Mouse (Mus musculus): ENCODE results near the gene Sh3gl1. TPM values are rescaled to one million over a fixed set of nuclear protein-coding genes. Genes with fewer than 3 reads are reported as not detected.

Gene Sh3gl1
- polyA plus RNA-seq, 1 experiment from 2014 or later = 138 TPM

DNA sequence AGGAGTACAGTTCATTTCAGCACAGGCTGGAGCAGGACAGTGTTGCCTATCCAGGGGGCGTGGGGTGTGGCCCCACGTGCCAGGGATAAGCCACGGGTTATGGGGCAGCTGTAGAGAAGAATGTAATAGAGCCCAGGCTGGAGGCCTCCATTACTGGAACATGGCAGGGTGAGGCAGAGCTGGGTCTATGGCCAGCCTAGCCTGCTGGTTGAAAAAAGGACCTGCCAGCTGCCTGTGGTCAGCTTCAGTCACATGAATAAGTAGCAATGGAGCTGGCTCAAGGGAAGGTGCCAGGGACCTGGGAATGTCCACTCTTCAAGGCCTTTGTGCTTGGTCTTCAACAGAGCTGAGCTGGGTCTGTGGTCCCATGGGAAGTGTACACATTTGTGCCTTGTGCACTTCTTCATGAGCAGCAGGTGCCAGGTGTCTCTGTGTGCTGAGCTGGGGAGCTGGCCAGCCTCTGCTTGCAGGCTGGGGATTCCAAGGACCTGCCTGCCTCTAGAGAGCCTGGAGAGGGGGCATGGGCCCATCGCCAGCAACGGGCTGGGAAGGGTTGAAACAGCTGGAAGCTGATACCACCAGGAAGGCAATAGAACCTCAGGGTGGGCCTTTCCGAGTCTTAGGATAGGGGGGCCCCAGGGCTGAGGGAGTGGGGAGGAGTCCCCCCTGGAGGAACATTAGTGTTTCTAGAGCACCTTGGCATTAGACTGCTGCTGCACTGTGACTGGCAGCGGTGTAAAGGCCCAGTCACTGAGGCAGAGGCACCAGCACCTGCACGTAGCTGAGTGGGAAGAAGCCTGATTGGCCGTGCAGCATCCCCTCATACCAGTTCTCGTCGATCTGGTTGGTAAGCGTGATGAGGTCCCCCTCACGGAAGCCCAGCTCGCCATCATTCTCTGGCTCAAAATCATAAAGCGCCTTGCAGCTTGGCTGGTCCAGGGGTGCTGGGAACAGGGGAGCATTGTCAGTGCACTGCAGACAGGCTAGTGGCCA, 19.3 kb downstream of the Sh3gl1 start:
- Histone ChIP-seq H3K27me3 (no peaks in the 10 kb centered on the region), H3K9me3 (no peaks in the 10 kb centered on the region), H3K36me3 (peaks cover 76% of the 10 kb centered on the region), H3K9ac (replicated peaks) (no peak overlapping the region), H3K4me1 (peaks cover 1% of the 10 kb centered on the region), H3K4me2 (replicated peaks) (no peak overlapping the region), H3K4me3 (no peak overlapping the region), H3K27ac (replicated peaks) (0 out of 2 replicates have a peak overlapping the region, but pooled peaks have one; percentile 46)
- ATAC-seq (ENCODE audit: low FRiP score, low read depth) = no peak
- WGBS = 88% methylated on average over 15 of the region's 15 CpGs

DNA sequence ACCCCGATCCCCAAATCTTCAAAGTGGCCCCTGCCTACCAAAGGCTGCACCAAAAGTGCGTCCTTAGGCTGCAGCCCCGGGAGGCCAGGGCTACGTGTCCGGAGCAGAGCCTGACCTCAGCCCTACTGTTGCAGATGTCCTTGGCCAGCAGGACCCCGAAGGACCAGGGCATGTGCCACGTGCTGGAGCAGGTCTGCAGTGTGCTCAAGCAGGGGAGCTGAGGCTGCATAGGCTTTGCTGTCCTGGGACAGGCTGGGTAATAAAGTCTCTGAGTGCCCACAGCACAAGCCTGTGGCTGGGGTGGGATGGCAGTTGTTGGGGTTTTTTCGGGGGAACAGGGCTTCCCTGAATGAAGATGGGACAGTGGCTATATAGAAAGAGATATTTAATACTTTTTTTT, 20.1 kb downstream of the Sh3gl1 start:
- no peak overlapping the region for H3K9ac ChIP-seq (replicated peaks)
- H3K9me3 ChIP-seq = no peaks in the 10 kb centered on the region
- H3K4me2 ChIP-seq (replicated peaks) = no peak overlapping the region
- WGBS = 87% methylated on average over 8 of the region's 8 CpGs
- no peak overlapping the region for H3K4me3 ChIP-seq
- no peak for ATAC-seq (ENCODE audit: low FRiP score, low read depth)
- no peaks in the 10 kb centered on the region for H3K27me3 ChIP-seq
- peaks cover 8% of the 10 kb centered on the region for H3K4me1 ChIP-seq
- no peak overlapping the region for H3K27ac ChIP-seq (replicated peaks)
- H3K36me3 ChIP-seq = peaks cover 83% of the 10 kb centered on the region

DNA sequence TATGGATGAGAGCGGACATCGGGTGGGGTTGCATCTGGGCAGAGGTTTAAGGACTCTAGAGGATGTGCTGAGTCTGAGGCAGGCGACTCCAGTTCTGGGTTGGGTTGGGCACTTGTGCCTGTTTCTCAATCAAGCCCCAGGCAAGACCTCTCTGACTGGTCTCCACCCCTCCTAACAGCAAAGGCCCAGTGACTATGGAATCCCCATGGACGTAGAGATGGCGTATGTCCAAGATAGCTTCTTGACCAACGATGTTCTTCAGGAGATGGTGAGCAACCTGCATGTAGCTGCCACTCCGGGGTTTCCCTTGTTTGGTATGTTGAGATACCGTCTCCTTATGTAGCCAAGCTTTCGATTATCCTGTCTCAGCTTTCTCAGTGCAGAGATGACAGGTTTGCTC, 21.1 kb downstream of the Sh3gl1 start:
- Histone ChIP-seq H3K9me3 (no peaks in the 10 kb centered on the region), H3K9ac (replicated peaks) (no peak overlapping the region), H3K27ac (replicated peaks) (no peak overlapping the region), H3K4me2 (replicated peaks) (no peak overlapping the region), H3K36me3 (peaks cover 93% of the 10 kb centered on the region), H3K4me3 (no peak overlapping the region), H3K27me3 (no peaks in the 10 kb centered on the region), H3K4me1 (peaks cover 19% of the 10 kb centered on the region)
- WGBS = 98% methylated on average over 9 of the region's 9 CpGs
- ATAC-seq (ENCODE audit: low FRiP score, low read depth) = no peak

DNA sequence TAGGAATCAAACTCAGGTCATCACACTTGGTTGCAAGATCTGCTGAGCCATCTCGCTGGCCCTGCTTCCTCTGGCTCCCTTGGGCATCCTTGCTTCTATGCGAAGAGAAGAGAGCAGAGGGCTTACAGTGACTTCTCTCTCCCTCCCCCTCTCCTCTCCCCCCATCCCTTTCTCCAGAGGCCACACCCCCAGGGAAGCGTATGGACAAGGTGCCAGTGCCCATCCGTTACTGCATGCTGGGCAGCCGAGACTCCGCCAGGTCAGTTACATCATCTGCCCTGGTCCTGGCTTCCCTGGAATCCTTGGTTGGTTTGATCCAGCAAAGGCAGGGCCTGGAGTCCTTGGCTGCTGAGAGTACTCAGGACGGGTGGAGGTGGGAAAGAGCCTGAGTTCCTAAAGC, 25.0 kb downstream of the Sh3gl1 start:
- no peak overlapping the region for H3K4me3 ChIP-seq
- H3K9me3 ChIP-seq = no peaks in the 10 kb centered on the region
- peak overlapping the region; percentile 43 for H3K9ac ChIP-seq (replicated peaks)
- 0 out of 2 replicates have a peak overlapping the region, but pooled peaks have one; percentile 96 for H3K4me2 ChIP-seq (replicated peaks)
- WGBS = 89% methylated on average over 7 of the region's 7 CpGs
- H3K4me1 ChIP-seq = peaks cover 33% of the 10 kb centered on the region
- peaks cover 56% of the 10 kb centered on the region for H3K36me3 ChIP-seq
- no peak overlapping the region for H3K27ac ChIP-seq (replicated peaks)
- no peaks in the 10 kb centered on the region for H3K27me3 ChIP-seq
- ATAC-seq (ENCODE audit: low FRiP score, low read depth) = no peak

DNA sequence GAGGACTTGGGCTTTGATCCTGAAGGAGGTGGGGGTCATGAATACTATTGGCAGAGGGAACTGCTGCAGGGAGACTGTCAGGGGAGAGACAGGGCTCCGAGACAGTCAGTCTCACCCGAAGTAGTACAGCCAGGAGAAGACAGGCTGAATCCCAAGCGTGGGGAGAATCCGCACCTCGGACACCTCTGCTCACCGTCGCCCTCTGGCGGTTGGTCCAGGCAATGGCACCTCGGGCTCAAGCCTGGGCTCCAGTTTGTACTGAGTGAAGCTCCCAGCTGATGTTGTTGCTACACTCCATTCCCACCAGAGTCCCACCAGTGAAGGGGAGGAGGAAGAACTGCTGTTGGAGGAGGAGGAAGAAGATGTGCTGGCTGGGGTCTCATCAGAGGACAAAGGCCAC, 25.8 kb downstream of the Sh3gl1 start:
- Histone ChIP-seq H3K36me3 (peaks cover 48% of the 10 kb centered on the region), H3K4me2 (replicated peaks) (peak overlapping the region; percentile 96), H3K4me1 (peaks cover 33% of the 10 kb centered on the region), H3K4me3 (peak overlapping the region; percentile 59), H3K9ac (replicated peaks) (peak overlapping the region; percentile 75), H3K27me3 (no peaks in the 10 kb centered on the region), H3K9me3 (no peaks in the 10 kb centered on the region), H3K27ac (replicated peaks) (peak overlapping the region; percentile 97; the same call in 1 of the 2 replicates)
- ATAC-seq (ENCODE audit: low FRiP score, low read depth) = no peak
- WGBS = 9% methylated on average over 9 of the region's 9 CpGs

DNA sequence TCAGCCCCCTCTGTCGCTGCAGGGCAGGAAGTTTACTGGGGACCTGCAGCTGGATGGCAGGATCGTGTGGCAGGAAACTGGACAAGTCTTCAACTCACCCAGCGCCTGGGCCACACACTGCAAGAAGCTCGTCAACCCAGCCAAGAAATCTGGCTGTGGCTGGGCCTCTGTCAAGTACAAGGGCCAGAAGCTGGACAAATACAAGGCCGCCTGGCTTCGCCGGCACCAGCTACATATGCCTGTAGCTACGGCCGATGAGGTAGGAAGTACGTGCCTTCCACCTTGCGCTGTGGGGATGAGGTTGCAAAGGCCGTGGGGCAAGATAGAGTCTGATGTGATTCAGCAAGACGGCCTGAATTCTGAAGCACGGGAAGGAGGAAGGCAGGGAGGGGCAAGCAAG, 26.2 kb downstream of the Sh3gl1 start:
- no peaks in the 10 kb centered on the region for H3K9me3 ChIP-seq
- H3K36me3 ChIP-seq = peaks cover 44% of the 10 kb centered on the region
- peaks cover 2% of the 10 kb centered on the region; the same call in 1 of the 2 replicates for H3K27me3 ChIP-seq
- H3K4me1 ChIP-seq = peaks cover 33% of the 10 kb centered on the region
- H3K9ac ChIP-seq (replicated peaks) = peak overlapping the region; percentile 75
- ATAC-seq (ENCODE audit: low FRiP score, low read depth) = no peak
- WGBS = 78% methylated on average over 14 of the region's 14 CpGs
- H3K4me2 ChIP-seq (replicated peaks) = peak overlapping the region; percentile 96
- peak overlapping the region; percentile 59 for H3K4me3 ChIP-seq
- peak overlapping the region; percentile 97; the same call in 1 of the 2 replicates for H3K27ac ChIP-seq (replicated peaks)

DNA sequence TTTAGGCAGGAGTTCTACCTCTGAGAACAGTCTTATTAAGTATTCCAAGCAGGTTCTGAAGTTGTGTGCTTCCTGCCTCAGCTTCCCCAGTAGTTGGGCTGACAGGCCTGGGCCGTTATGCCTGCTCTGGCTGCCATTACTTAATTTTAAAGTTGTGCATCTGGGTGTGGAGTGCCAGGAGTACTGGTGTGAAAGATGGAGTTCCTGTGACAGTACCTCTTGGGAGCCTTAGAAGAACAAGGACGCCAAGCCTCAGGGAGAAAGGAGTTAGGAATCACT, 26.5 kb downstream of the Sh3gl1 start:
- peaks cover 33% of the 10 kb centered on the region for H3K4me1 ChIP-seq
- peak overlapping the region; percentile 75 for H3K9ac ChIP-seq (replicated peaks)
- H3K9me3 ChIP-seq = no peaks in the 10 kb centered on the region
- H3K4me2 ChIP-seq (replicated peaks) = peak overlapping the region; percentile 96
- WGBS = 41% methylated on average over 2 of the region's 2 CpGs
- H3K4me3 ChIP-seq = peak overlapping the region; percentile 59
- peaks cover 40% of the 10 kb centered on the region for H3K36me3 ChIP-seq
- H3K27me3 ChIP-seq = peaks cover 5% of the 10 kb centered on the region; the same call in 1 of the 2 replicates
- ATAC-seq (ENCODE audit: low FRiP score, low read depth) = no peak
- H3K27ac ChIP-seq (replicated peaks) = peak overlapping the region; percentile 97; the same call in 1 of the 2 replicates

DNA sequence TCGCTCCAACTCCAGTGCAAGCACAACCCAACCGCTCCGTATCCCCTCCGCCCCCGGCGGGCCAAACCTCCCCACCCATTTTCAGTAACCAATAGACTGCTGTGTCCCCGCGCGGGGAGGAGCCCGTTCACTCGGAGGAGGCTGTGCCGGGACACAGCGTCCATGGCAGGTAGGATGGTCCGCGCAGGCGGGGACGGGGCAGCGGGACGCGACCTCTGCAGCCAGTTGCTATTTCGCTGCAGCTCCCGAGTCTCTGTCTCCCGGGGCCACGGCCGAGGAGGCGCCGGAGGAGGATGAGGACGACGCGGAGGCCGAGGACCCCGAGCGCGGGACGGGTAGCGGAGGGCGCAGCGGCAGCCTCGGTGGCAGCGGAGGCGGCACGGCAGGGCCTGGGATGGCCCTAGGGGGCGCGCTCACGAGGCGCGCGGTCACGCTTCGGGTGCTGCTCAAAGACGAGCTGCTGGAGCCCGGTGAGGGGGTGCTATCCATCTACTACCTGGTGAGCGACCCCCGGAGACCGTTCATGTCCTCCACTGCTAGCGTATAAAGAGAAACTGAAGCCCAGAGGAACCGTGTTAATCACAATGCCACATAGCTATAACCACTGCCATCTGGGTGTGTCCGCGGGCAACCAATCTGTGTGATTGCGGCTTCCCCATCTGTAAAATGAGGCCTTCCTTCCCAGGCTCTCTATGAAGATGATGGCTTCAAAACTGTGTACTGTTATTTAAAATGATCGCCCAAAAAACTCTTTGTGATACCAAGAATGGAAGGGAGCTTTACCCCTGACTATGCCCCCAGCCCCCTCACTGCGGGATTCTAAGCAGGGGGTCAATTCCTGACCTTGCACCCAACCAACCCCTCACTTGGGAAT, 27.1 kb downstream of the Sh3gl1 start:
- H3K9me3 ChIP-seq = no peaks in the 10 kb centered on the region
- H3K27ac ChIP-seq (replicated peaks) = peak overlapping the region; percentile 97
- peaks cover 36% of the 10 kb centered on the region for H3K36me3 ChIP-seq
- peak; percentile 87 for ATAC-seq (ENCODE audit: low FRiP score, low read depth)
- H3K4me3 ChIP-seq = peak overlapping the region; percentile 59
- H3K27me3 ChIP-seq = peaks cover 5% of the 10 kb centered on the region; the same call in 1 of the 2 replicates
- under 1% methylated on average over 62 of the region's 62 CpGs for WGBS
- H3K4me2 ChIP-seq (replicated peaks) = peak overlapping the region; percentile 96
- peak overlapping the region; percentile 75 for H3K9ac ChIP-seq (replicated peaks)
- H3K4me1 ChIP-seq = peaks cover 33% of the 10 kb centered on the region

DNA sequence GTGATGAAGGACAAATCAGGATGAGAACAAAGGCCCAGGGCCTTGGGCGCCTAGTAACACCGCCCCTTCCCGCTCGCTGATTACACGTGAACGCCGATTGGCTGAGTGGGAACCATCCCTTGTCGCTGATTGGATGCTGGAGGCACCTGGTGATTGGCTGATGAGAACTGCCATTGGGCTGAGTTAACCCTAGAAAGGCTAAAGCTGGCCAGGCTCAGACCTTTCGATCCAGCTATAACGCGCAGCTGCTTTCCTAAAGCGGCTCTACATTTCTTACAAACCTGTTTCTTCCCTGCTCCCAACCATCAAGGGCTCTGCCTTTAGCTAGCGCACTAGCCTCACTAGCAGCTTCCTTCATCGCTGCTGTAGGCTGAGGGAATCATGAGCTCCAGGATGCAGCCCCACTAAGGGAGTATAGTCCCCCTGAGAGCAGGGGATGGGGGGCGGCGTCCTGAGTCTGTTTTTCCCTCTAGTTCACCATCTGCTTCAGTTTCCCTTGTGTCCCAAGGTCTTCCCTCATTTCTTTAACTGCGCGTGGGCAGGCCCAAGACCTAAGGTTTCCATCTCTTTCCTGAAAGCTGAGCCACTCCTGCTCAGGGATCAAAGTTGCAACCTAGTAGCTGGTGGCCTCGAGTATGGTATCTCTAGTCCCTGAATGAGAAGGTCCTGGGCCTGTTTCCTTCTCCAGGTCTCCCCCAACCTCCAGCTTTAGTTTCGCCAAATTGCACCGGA, 27.9 kb downstream of the Sh3gl1 start:
- Histone ChIP-seq H3K27me3 (peaks cover 9% of the 10 kb centered on the region; the same call in 1 of the 2 replicates), H3K4me3 (peak overlapping the region; percentile 59), H3K27ac (replicated peaks) (peak overlapping the region; percentile 97), H3K9ac (replicated peaks) (peak overlapping the region; percentile 75), H3K4me1 (peaks cover 33% of the 10 kb centered on the region), H3K4me2 (replicated peaks) (peak overlapping the region; percentile 96), H3K36me3 (peaks cover 29% of the 10 kb centered on the region), H3K9me3 (no peaks in the 10 kb centered on the region)
- ATAC-seq (ENCODE audit: low FRiP score, low read depth) = peak; percentile 92
- WGBS = 1% methylated on average over 21 of the region's 21 CpGs

DNA sequence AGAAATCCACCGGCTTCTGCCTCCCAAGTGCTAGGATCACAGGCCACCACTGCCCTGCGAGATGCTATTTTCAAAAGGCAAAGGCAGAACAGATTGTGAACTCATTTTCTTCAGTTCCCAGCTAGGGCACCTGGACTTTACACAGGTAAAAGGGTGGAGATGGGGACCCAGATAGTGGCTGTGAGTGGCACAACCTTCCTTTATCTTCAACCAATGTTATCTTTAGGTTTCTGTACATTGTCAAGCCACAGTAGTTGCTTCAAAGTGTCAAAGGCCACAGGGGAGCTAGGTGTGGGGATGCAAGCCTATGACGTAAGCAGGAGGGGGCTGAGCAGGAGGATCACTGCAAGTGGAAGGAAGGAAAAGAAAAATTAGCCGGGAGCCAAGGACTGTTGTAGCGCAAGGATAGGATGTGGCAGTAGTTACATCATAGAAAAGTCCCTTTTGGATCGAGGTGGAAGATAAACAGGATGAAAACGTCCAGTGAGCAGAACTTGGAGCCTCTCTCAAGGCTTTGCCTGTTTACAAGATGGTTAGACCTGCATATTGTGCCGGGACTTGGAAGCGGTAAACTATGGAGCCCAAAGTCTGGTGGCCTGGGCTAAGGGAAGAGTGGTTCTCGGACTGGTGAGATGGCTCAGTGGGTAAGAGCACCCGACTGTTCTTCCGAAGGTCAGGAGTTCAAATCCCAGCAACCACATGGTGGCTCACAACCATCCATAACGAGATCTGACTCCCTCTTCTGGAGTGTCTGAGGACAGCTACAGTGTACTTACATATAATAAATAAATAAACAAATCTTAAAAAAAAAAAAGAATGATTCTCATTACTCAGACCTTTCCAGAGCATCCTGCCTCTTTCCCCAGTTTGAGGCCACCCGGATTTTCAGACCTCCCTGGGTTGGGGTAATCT, 28.7 kb downstream of the Sh3gl1 start:
- H3K4me1 ChIP-seq = peaks cover 33% of the 10 kb centered on the region
- ATAC-seq (ENCODE audit: low FRiP score, low read depth) = no peak
- peak overlapping the region; percentile 59 for H3K4me3 ChIP-seq
- peak overlapping the region; percentile 97 for H3K27ac ChIP-seq (replicated peaks)
- no peaks in the 10 kb centered on the region for H3K9me3 ChIP-seq
- H3K36me3 ChIP-seq = peaks cover 23% of the 10 kb centered on the region
- H3K9ac ChIP-seq (replicated peaks) = peak overlapping the region; percentile 11; the same call in 1 of the 2 replicates
- 34% methylated on average over 14 of the region's 14 CpGs for WGBS
- peaks cover 16% of the 10 kb centered on the region for H3K27me3 ChIP-seq
- H3K4me2 ChIP-seq (replicated peaks) = peak overlapping the region; percentile 96

All from midbrain, embryonic 12.5 days (tissue).